Mouse (Mus musculus) cerebellum, adult 9-11 months (tissue): Measurements from ENCODE around the gene Sh3pxd2b.
A peak's percentile ranks its signal among the peaks of the same experiment; 100 is the strongest.

ENCODE experiments used
- DNase-seq: peaks from one replicate; pipeline ENCODE4 v3.0.0; 2022

Gene Sh3pxd2b

DNA sequence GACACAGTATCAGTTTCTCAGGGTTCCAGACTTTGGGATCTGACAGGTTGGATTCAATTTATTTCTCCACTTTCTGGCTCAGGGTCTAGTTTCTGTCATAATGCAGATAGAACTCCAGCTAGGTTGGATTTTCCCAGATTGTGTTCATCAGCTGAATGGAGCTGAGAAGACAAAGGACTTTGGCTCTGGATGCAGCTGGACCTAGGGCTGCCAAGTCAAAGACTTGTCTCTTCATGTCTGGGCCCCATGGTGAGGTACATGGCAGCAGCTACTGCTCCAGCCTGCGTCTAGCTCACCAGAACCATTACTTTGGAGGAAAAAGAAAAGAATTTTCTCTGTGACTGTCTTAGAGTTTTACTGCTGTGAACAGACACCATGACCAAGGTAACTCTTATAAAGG, 28.5 kb downstream of the Sh3pxd2b start:
- no peak for DNase-seq

DNA sequence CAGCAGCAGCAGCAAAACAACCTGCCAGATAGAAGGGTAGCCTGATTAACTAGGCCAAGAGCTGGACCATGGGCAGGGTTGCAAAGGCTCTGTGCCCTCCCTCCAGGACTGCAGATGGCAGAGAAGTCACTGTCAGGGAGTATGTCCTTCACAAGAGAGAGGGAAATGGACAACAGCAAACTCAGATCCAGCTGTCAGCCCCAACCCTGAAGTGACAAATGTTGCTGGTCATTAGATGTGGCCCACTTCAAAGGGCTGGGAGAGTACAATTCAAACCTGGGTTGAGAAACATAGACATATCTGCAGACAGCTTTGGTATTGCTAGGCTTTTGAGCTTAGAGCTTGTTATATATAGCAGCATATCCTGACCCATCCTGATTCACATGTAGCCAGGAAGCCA, 32.3 kb downstream of the Sh3pxd2b start:
- no peak for DNase-seq

DNA sequence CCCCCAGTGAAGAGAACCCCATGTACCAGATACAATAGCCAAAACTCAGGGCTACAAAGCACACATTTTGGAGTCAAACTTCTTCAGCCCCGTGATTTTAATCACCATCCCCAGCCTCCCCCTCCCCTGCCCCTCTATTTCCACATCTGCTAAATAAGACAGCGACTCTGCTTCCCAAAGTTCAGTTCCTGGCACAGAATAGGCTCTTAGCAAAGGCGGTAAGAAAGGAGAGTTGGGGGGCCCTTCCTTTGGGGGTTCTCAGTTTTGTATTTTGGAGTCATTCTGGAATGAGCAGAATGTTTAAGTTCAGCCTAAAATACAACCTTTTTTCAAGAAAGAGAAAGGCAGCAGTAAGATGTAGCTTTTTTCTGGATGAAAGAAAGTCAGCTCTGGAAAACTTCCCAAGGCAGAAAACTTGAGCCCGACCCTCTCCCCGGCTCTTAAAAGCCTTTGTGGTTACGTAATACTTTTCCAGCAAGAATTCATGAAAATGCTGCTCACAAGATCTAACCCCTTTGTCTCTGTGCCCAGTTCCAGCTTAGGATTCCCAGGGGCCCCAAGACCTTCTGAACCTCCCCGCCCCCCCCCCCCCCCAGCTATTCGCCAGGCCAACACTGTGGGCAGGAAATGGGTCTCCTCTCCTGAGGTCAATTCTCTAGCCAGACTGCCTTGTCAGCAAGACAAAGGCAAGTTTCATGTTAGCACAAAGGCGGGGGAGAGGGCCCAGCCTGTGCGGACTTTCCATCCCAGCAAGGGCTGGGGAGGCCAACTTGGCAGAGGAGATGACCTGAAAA, 35.9 kb downstream of the Sh3pxd2b start:
- DNase-seq: peak; percentile 44

DNA sequence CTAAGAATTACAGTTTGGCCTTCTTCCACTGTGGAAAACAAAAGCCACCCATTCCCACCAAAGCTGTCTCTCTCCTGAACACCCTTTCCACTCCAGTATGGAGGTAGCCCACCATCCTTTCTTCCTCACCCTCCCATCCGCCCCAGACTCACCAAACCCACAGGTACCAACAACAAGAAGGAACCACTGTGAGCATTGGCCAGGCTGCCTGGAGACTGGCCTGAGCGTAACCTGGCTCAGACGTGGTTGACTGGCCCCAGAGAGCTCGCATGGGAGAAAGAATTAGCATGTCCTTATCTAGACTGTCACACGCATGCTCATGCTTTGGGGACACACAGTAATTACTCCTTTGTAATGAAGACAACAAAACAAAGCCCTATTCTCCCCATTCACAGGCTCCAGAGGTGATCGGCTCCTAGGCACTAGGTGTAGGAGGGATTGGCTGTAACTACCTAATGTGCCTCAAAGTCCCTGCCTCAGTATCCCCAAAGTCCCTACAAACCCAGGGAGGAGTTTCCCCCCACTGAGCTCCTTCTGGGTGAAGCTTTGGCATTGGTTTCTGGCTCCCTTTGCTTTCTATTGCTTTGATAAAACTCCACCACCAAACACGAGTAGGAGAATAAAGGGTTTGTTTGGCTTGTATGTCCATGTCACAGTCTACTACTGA, 36.6 kb downstream of the Sh3pxd2b start:
- DNase-seq: no peak

DNA sequence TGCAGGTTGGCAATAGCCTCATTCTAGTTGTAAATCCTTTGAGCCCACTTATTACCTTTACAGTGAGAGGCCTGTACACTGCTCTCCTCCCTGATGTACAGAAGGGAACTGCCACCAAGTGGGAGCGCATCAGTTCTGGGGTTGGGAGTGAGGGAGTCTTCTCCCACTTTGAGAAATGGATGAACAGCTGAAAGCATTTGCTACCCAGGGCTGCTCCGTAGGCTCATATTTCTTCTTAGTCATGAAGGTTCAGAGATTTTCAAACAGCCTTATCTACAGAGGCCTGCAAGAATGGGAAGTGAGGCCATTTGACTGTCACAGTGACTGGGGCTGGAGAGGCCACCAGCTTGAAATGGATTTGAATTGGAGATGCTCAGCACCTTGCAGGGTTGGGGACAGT, 38.4 kb downstream of the Sh3pxd2b start:
- DNase-seq: no peak

DNA sequence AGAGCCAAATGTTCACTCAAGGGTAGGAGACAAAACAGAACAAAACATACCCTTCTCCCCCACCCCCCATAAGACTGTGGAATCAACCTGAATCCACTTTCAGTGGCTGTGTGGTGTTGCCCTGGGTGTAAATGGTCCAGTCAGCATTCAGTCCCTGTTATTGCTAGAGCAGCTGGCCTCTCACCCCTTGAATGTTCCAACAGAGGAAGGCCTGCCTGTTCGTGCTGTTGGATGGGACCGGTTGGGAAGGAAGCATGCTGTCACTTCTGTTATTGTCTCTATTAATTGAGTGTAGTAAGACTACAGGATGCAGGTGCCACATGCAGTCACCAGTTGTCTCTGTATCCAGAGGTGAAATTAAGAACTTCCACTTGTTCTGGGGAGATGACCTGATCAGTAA, 40.4 kb downstream of the Sh3pxd2b start:
- DNase-seq: no peak

DNA sequence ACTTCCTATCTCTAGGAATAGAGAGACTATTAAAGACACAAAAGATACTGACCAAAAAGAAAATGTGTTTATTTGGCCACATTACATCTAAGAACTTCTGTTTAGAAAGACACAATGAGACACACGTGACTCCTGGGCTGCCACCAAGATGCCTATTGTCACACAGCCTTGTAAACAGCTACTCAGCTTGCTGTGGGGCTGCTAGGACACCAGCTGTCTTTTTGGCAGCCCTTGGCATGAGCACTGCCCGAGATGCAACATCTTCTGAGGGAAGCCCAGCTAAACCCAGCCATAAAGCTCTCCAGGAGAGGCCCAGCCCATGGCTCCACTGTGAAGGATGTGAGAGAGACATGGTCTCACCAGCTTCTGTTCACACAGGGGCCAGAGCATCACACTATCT, 45.5 kb downstream of the Sh3pxd2b start:
- DNase-seq: no peak

DNA sequence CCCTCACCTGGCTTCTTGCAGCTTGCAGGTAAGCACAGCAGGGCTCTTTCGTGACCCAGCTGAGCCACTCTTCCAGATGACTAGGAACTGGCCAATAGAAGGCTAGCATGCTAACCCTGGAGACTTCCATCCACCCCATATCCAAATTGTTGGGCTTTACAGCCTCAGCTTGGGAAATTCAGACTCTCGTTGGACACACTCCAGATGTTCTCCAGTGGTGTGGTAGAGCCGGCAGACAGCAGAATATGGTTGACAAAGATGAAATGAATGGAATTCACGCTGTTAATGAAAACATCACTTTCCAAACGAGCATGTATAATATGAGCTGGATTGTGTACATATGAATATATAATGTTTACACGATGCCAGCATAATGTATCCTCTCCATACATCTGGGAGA, 48.2 kb downstream of the Sh3pxd2b start:
- DNase-seq: no peak

DNA sequence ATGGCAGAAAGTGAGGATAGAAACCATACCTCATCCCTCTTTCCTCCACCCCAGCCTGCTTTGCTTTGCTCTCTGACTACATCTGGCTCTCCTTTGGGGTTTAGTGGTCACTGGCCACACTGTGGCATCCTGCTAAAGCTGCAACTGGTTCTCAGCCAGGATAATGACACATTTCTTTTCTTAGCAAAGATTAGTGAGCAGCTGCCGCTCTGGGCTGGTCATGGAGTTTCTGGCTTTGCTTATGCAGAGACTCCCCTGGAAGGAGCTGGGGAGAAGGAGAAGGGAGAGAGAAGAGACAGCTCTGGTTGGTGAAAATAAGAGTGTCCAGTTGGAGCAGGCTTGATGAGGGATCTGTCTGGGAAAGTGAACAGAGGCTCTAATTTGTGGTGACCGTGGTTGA, 50.8 kb downstream of the Sh3pxd2b start:
- no peak for DNase-seq

DNA sequence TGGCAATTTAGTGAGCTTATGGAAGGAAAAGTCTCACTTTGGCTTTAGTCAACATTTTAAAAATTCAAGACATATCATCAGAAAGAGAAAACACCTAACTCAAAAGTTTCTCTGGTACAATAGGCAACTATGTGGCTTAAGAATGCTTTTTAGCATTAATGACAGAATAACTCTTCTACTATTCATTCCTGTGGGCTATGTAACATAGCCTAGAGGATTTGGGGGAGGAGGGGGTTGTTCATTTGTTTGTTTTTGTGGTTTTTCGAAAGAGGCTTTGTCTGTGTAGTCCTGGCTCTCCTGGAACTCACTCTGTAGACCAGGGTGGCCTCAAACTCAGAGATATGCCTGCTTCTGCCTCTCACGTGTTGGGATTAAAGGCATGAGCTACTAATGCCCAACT, 51.6 kb downstream of the Sh3pxd2b start:
- no peak for DNase-seq

DNA sequence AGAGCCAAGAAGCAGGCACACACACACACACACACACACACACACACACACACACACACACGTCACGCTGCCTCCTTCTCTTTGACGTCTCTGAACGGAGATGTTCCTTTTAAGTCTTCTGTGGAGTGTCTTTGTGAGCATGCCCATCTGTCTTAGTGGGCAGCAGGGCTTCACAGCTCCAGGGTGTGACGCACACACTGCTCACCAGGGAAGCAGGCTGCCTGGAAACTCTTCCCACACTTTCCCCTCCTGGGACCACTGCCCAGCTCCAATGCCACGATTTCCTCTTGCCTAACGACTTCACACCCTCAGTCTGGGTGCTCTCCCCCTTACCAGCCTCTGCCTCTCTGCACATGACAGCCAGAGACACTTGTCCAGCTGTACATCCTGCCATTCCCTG, 55.1 kb downstream of the Sh3pxd2b start:
- DNase-seq: no peak

DNA sequence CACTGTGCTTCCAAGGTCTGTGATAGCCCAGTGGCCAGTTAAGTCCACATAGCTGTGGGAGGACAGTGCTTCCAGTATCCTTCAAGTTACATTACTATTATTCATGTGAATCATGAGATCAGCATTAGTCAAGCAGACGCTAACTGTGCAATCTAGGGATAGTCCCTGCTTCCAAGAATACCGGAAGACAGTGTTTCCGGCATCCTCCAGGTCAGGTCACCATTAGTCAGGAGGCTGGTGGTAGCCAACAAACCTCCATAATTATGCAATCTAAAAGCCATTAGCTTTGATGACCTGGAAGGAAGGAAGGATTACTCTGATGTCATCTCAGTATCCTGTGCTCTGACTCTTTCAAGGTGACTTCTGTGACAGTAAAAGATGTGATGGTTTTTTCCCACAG, 57.1 kb downstream of the Sh3pxd2b start:
- no peak for DNase-seq

DNA sequence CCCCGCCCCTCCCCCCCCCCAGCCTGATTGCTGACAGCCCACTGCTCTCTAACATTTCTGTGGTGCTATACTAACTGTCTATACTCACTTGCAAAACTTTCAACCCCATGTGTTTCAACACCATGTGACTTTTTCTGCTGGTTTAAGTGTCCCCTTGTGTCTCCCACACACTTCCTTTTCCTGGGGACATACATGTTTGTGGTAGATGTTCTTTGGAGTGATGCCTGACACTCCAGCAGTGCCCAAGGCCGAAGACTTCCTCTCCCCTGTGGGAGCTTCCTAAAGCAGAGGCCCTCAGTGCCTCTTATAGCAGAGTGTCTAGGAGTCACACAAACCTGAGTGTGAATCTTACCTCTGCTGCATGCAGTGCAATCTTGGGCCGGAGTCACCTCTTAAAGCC, 60.2 kb downstream of the Sh3pxd2b start:
- no peak for DNase-seq

DNA sequence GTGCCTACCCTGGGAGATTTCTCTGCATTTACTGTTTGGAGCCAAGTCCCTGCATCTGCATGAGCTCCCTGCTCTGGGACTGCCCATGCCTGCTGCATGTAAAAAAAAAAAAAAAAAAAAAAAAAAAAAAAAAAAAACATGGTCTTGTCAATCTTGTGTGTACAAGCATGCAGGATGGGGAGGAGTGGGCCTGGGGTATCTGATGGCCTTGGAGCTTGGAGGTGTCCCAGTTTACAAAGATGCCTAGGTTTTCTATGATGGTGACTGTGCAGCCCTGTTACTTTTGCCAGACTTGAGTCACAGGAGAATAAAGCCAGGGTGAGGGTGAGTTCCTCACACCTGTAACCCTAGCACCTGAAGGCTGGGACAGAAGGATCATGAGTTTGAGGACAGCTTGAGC, 61.4 kb downstream of the Sh3pxd2b start:
- no peak for DNase-seq

DNA sequence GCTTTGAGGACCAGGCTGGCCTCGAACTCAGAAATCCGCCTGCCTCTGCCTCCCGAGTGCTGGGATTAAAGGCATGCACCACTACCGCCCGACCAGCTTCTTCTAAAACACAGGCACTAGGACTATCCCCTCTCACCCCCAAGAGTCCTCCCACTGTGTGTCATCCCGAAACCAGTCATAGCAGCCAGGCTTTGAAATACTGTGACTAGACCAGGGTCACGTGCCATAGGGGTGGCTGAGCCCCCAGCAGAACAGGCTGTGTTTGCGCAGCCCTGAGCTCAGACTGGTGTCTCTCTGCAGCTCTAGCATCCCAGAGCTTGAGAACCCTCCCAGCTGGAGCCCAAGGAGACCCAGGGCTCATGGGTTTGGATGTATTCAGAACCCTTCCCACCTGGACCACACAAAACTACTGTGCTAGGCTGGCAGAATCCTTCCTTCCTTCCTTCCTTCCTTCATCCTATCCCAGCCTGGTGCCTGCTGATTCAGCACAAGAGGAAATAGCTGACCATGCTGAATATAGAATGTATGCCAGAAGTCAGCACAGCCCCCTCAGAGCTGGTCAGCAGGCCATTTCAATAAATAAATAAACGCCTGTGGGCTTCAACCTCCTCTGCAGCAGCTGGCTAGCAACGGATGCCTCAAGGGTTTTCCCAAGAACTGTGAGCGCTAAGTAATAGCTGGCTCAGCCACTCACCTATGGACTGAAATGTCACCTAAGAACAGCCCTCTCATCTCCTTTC, 62.4 kb downstream of the Sh3pxd2b start:
- no peak for DNase-seq

DNA sequence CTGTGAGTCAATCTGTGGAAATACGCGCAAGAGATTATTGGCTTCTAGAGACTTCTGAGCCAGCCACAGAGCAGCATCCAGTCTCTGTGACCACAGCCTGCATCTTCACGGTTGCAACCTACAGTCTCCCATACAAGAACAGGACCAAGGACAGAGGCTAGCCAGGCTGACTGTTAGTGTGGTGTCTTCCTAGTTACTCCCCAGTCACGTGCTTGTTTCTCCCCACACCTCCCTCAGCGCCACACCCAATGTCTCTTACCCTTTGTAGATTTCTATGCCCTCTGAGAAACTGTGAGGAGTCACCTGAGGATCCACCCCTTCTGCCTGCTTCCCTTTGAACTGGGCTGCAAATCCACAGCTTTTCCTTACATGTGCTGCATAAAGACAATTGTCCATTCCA, 72.4 kb downstream of the Sh3pxd2b start:
- DNase-seq: no peak

DNA sequence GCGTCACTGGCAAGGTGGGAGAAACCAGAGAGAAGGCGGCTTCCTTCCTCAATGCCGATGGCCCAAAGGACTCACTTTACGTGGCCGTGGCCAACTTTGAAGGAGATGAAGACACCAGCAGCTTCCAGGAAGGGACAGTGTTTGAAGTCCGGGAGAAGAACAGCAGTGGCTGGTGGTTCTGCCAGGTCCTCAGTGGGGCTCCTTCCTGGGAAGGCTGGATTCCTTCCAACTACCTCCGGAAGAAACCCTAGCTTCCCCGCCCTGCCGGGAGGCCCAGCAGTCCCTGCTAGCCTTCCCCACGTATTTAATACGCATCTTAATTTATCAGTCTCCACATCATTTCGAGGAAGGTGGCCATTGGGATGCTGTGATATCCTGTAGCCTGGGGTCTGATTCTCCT, 75.7 kb downstream of the Sh3pxd2b start:
- DNase-seq: peak; percentile 46

DNA sequence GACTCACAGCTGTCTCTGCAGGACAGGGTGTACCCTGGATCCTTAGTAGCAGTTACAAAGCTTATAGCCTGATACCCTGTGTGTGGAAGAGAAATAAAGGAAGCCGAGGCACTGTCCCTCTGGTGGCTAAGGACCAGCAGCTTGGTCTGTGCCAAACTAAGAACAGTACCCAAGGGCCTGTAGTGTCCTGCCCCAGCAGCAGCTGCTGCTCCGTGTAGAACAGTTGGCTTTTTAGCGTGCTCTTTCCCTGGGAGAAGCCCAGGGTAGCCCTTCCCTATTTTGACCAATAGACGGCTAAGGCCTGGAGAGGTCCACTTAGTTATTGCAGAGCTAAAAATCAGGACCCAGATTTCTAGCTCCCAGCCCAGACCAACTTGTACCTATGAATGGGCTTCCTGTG, 77.0 kb downstream of the Sh3pxd2b start:
- no peak for DNase-seq

DNA sequence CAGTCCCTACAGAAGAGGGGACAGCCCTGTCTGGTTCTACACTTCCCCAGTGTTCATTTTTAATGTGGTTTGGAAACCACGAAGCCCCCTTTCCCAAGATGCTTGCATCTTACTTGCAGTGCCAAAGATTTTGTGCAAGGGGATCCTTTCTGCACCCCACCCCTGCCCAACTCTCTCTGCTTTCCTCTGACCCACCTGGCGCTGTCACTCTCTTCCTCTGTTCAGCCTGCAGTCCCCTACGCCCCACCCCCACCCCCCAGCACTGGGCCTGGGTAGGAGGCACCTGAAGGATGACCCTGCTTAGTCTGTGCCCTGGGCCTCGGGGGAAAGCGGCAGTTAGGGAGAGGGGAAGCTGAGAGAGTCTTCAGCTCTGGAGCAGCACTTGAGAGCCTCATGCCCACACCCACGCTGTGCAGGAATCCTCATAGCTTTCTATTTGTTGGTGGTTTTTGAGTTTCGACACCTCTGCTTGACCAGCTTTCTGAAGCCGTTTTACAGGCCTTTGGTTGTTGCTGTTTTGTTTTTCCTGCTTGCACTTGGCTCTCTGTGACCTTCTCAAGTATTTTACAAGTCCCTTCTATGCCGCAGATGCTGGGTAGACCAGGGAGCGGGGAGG, 77.5 kb downstream of the Sh3pxd2b start:
- no peak for DNase-seq

DNA sequence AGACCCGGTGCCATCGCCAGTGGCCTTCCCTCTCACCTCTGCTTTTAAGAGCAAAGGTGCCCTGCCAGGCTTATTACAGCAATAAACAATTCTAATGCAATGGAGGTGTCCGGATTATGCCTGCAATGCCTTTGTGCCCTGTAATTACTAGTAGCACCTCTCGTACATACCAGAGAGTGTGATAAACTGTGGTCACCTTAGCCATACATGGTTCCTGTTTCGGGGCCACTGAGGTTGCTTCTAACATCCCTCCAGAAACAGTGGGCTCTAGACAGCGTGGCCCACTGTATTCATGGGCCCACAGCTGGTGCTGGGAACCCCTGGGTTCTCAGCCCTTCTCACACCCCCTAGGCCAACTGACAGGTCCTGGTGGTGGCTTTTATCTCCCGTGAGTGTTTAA, 79.9 kb downstream of the Sh3pxd2b start:
- no peak for DNase-seq

DNA sequence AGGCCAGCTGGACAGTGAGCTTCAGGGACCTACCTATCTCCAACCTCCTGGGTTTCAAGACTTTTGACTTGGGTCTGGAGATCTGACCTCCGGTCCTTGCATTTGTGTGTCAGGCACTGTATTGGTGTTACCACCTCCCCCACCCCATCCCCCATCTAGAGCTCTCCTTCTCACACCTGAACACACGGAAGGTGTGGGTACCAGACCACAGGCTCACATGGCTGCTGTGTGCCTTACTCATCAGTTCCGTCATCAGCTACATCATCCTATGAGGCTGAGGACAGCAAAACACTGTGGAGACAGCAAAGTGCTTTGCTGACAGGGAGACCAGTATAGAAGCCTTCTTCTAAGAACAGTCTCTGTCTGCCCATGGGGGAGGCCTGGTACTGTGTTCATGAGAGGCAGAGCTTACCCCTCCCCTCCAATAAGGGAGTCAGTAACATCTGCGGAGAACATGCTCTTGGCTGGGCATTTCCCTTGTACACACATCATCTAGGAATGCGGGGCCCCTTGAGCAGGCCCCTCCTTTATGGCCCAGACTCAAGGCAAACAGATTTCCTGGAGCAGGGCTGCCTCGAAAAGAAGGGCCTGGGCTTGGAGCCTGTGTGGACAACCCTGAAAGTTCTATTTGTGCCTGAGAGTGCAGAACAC, 87.9 kb downstream of the Sh3pxd2b start:
- no peak for DNase-seq

DNA sequence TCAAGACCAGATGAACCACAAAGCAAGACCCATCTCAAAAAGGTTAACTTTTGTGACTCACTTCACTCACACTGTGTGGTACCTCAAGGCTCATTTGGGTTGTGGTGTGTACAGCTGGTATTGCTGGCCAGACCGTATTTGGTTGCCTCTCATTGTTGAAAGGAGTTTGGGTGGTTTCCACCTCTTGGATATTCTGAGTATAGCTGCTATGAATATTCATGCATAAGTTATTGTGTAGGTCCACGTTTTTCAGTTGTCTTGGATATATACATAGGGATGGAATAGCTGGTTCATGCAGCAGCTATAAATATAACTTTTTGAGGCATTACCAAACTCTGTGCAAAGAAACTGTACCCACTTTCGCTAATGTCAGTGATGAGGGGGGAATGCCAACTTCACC, 95.0 kb downstream of the Sh3pxd2b start:
- DNase-seq: no peak

DNA sequence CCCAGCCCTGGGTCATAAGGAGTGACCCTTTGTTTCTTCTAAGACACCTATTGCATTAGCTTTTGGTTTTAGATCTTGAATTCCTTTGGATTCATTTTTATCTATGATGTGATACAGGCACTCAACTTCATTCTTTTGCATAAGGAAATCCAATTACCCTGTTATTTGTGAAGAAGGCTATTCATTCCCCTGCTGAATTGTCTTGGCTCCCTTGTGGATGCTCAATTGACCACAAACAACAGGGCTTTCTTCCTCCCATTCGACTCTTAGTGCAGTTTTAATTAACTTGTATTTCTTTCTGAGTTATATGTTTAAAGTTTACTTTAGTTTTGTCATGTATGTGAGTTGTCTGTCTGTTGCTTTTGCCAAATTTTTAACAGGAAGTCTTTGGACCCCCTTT, 96.6 kb downstream of the Sh3pxd2b start:
- no peak for DNase-seq
